Mouse (Mus musculus) thymus, adult 2 months (tissue): ENCODE results near the gene Mgll. TPM values are rescaled to one million over a fixed set of nuclear protein-coding genes. Genes with fewer than 3 reads are reported as not detected.

Experiments used
- DNase-seq: peaks from one replicate; pipeline ENCODE4 v3.0.0; 2021
- H3K27ac ChIP-seq: fragments of 200-500 bp; 2 replicates; pipeline ENCODE4 v1.5.1; 2012; ENCODE audit warnings: low read length, control low read depth; ENCODE audit not compliant: control insufficient read depth, insufficient read depth
- H3K27me3 ChIP-seq: fragments of 200-500 bp; 2 replicates; pipeline ENCODE4 v1.6.1; 2012; ENCODE audit warnings: mild to moderate bottlenecking, low read length, moderate library complexity, mixed read lengths; ENCODE audit not compliant: control insufficient read depth, insufficient read depth
- H3K36me3 ChIP-seq: fragments of 200-500 bp; 2 replicates; pipeline ENCODE4 v1.6.1; 2012; ENCODE audit warnings: mild to moderate bottlenecking, low read length, moderate library complexity; ENCODE audit not compliant: control insufficient read depth, insufficient read depth
- H3K4me1 ChIP-seq: fragments of 200-500 bp; replicated peaks from 2 replicates; pipeline ENCODE4 v1.6.1; 2012; ENCODE audit warnings: low read length; ENCODE audit not compliant: control insufficient read depth, insufficient read depth
- H3K4me3 ChIP-seq: fragments of 200-500 bp; 2 replicates; pipeline ENCODE4 v1.5.1; 2012; ENCODE audit warnings: mild to moderate bottlenecking, low read length, control low read depth, moderate library complexity; ENCODE audit not compliant: control insufficient read depth, insufficient read depth
- CTCF ChIP-seq: fragments of 200-500 bp; IDR thresholded peaks from 2 replicates; pipeline ENCODE4 v1.5.1; 2012; ENCODE audit warnings: mild to moderate bottlenecking, control low read depth, low read length, moderate library complexity, borderline replicate concordance; ENCODE audit not compliant: control insufficient read depth, poor library complexity, insufficient read depth; ENCODE audit errors: extremely low read depth
- POLR2A ChIP-seq: fragments of 200-500 bp; IDR thresholded peaks from 2 replicates; pipeline ENCODE4 v1.6.1; 2012; ENCODE audit warnings: mild to moderate bottlenecking, low read length, control low read depth, moderate library complexity; ENCODE audit not compliant: control insufficient read depth, poor library complexity, insufficient read depth; ENCODE audit errors: extremely low read depth
- WGBS: fragments of 180-500 bp; shearing (Covaris S2); methylation state at CpG from one replicate; pipeline ENCODE4 v1.1.7; 2018; 5-methylcytosine and 5-hydroxymethylcytosine counted together
- polyA plus RNA-seq: library from polyadenylated mRNA; depleted of rRNA; stranded (reverse); fragments of >200 nt; gene quantifications from 2 replicates; pipeline ENCODE4 v1.2.3, GENCODE M21; 2012; rRNA removed

Mgll gene
- polyA plus RNA-seq, result 60.3 and 61.4 TPM in 2 replicates

- WGBS, result 1% methylated on average over 105 of the region's 105 CpGs
- Histone ChIP-seq H3K27ac (no peak within 1 kb of the TSS), H3K27me3 (no peaks in the 10 kb centered on the region; the same call in 1 of the 2 replicates), H3K36me3 (no peaks in the 10 kb centered on the region), H3K4me3 (peak within 1 kb of the TSS; percentile 57), H3K4me1 (peaks cover 2% of the 10 kb centered on the region; the same call in 1 of the 2 replicates)
- DNase-seq, result peak; percentile 60
- TF ChIP-seq CTCF (no peak), POLR2A (0 out of 2 replicates have a peak, but pooled peaks have one; percentile 6)
Observed at GRCm38 (mm10) chr6:88724313-88725195, at the start of gene Mgll. Gene Mgll (plus strand): TSS chr6:88724412.

GRCm38 (mm10) chr6:88675815-88676214 is 48.4 kb upstream of the Mgll start:
- Histone ChIP-seq H3K27me3 (no peaks in the 10 kb centered on the region), H3K27ac (no peak overlapping the region), H3K4me1 (no peaks in the 10 kb centered on the region), H3K36me3 (no peaks in the 10 kb centered on the region), H3K4me3 (no peak overlapping the region)
- no peak for DNase-seq
- 92% methylated on average over 2 of the region's 2 CpGs for WGBS
- no peak for TF ChIP-seq POLR2A
- TF ChIP-seq CTCF, result no peak

- 90% methylated on average over 6 of the region's 6 CpGs for WGBS
- Histone ChIP-seq H3K27me3 (no peaks in the 10 kb centered on the region), H3K36me3 (no peaks in the 10 kb centered on the region), H3K4me3 (no peak overlapping the region), H3K4me1 (no peaks in the 10 kb centered on the region), H3K27ac (no peak overlapping the region)
- TF ChIP-seq POLR2A (no peak), CTCF (no peak)
- DNase-seq, result no peak
Observed at GRCm38 (mm10) chr6:88676753-88677736, 47.2 kb upstream of the Mgll start.

- no peak overlapping the region for H3K27ac ChIP-seq
- WGBS, result 83% methylated on average over 2 of the region's 2 CpGs
- TF ChIP-seq POLR2A, result no peak
- TF ChIP-seq CTCF, result no peak
- H3K36me3 ChIP-seq, result no peaks in the 10 kb centered on the region
- H3K4me3 ChIP-seq, result no peak overlapping the region
- no peaks in the 10 kb centered on the region for H3K4me1 ChIP-seq
- DNase-seq, result no peak
- no peaks in the 10 kb centered on the region for H3K27me3 ChIP-seq
Observed at GRCm38 (mm10) chr6:88677738-88678137, 46.5 kb upstream of the Mgll start.

GRCm38 (mm10) chr6:88681026-88681425 is 43.2 kb upstream of the Mgll start:
- DNase-seq, result no peak
- Histone ChIP-seq H3K27me3 (no peaks in the 10 kb centered on the region), H3K4me3 (no peak overlapping the region), H3K36me3 (no peaks in the 10 kb centered on the region), H3K27ac (no peak overlapping the region), H3K4me1 (no peaks in the 10 kb centered on the region)
- TF ChIP-seq POLR2A (no peak), CTCF (no peak)
- WGBS, result 88% methylated on average over 3 of the region's 3 CpGs
